Mouse (Mus musculus): Measurements from ENCODE around the gene Pmpcb.

Gene Pmpcb

DNA sequence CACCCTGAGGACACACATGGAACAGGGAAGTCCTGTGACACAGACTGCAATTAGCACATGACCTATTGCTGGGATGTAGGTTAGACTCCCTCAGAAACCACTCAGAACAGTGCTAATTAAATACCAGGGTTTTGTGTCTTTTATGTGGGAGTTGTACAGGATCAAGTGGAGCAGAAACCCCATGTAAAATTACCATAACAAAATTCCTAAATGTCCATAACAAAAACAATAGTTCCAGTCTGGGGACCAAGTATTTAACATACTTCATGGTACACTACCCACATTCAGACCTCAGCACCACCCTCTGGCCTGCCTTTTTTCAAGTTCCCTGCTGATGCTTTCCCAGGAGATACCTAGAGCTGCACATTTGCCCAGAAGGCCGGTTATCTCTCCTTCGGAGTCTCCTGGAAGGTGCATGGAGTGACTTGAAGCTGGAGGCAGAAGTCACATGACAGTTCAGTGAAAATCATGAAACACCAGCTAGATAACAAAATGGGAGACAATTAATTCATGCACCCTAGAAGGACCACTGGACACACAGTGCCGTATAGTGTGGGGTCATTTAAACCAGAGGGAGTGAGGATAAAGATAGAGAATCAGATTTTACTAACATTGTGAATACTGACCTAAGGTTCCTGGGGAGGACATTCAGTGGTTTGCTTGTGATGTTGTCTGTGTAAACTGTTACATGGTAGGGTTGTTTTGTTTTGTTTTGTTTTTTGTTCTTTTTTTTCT is 4.6 kb upstream of the Pmpcb start:
- DNase-seq (ENCODE audit: low spot score in 2 of 2) = no peak

DNA sequence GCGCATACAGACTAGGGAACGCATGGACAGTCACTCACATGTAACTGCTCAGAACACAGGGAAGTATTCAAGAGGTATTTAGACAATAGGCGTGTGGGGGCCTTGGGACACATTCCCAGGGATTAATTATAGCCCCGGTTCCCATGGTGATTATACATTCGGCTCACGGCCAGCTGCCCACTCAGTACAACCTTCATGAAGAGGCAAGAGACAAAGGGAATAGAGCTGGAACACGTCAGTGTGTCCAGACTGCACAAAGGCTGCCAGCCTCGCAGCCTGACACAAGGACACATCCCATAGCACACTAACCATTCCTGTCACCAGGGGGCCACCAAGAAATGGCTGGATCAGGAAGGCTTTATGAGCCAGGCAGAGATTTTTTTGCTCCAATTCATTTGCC is 4.0 kb upstream of the Pmpcb start:
- no peak for DNase-seq (ENCODE audit: low spot score in 2 of 2)

DNA sequence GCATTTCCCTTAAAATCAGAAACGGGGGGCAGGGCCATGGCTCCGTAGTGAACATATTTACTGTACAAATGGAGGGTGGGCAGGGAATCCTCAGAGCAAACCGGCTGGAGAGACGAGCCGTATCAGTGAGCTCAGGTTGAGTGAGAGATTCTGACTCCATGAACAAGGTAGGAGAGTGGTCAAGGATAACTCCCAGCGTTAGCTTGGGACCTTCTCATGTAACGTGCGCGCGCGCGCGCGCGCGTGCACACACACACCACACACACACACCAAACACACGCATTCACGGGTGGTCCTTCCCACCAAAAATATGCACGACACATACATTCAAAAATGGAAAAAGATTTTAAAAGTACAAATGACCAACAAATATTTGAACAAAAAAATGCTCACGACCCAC is 1.8 kb upstream of the Pmpcb start:
- DNase-seq (ENCODE audit: low spot score in 2 of 2) = no peak

DNA sequence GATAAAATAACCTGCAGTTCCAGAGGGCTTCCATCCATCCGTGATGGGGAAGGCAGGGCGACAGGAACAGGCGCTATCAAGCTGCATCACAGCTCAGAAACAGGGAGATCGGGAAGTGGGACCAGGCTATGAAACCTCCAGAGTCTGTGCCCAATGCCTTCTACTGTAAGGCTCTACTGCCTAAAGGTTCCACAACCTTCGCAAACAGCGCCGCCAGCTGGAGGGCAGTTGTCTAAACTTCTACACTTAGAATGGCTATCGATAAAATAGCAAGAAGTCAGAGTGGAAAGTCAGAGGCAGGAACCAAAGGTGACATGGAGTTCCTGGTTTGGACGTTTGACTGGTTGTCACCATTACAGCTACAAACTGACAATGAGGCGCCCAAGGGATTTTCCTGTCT is 1.4 kb upstream of the Pmpcb start:
- peak; percentile 51 to 71 for DNase-seq (ENCODE audit: low spot score in 2 of 2)

DNA sequence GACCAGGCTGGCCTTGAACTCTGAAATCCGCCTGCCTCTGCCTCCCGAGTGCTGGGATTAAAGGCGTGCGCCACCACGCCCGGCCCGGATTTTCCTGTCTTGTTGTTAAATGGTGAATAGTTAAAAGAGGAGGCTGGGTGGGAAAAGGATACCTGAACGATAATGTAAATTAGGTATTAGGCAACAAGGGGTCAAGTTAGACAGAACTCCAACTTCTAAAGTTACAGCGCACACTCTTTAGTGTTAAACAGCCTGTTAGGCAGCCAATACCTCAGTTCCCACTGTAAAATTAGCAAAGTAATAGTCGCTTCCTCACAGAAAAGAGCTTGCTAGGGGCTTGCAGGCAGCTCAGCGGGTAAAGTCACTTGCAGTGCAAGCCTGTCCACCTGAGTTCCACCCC is 895 bp upstream of the Pmpcb start:
- DNase-seq (ENCODE audit: low spot score in 2 of 2) = no peak

DNA sequence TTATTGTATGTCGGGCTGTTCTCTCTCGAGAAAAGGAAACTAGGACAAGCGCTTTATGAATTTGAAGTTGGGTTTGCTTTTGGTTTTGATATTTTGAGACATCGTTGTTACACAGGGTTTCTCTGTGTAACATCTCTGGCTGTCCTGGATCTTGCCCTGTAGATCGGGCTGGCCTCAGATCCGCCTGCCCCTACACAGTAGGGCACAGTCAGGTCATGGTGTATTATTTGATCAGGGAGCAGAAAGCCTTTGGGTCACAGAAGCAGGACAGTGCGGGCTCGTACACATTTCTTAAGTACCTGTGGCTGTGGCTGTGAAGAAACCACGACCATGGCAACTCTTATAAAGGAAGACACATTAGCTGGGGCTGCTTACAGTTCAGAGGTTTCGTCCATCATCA is 679 bp downstream of the Pmpcb start:
- no peak for DNase-seq (ENCODE audit: low spot score in 2 of 2)

DNA sequence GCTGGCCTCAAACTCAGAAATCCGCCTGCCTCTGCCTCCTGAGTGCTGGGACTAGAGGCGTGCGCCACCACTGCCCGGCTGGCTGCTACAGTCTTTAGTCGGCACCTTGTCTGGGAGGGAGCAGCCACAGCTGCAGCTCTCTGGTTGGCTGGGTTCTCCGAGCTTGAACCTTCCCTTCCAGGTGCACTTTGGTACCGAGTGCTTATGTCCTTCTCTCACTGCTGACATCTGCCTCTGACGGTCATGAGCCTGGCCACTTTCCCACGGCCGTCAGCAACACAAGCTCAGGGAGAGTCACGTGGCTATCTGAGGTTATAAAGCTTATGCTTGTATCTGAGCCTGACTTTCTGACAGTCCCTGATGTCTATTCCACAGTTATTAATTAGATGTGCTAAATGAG is 2.2 kb downstream of the Pmpcb start:
- no peak for DNase-seq (ENCODE audit: low spot score in 2 of 2)

DNA sequence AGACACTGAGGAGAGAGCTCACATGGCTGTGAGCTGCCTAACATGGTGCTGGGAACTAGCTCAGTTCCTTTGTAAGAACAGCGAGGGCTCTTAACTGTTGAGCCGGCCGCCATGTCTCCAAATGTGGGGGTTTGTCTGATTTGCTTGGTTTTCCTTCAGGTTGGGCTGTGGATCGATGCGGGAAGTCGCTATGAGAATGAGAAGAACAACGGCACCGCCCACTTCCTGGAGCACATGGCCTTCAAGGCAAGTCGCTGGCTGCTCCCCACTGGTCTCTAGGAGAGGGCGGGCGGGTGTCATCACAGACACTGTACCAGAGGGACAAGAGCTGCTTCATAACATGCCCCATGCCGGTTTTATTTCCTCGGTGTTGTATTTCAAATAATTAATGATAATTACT is 2.9 kb downstream of the Pmpcb start:
- DNase-seq (ENCODE audit: low spot score in 2 of 2) = no peak

DNA sequence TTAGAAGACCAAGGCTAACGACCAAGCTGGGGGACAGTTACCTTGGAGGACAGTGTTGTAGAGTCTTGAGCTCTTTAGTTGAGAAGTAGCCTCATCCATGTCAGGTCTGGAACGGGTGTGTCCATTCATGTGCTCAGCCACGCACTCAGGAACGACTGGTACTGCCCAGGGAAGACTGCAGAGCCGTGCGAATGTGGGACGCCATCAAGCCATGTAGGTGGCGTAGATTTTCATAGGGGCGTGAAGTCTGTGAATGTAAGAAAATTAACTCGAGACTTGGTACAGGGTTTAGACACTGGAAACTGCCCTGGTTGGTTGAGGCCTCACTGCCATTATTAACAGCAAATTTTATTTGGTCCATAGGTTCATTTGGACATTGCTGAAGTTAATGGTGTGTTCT is 6.7 kb downstream of the Pmpcb start:
- DNase-seq (ENCODE audit: low spot score in 2 of 2) = no peak

DNA sequence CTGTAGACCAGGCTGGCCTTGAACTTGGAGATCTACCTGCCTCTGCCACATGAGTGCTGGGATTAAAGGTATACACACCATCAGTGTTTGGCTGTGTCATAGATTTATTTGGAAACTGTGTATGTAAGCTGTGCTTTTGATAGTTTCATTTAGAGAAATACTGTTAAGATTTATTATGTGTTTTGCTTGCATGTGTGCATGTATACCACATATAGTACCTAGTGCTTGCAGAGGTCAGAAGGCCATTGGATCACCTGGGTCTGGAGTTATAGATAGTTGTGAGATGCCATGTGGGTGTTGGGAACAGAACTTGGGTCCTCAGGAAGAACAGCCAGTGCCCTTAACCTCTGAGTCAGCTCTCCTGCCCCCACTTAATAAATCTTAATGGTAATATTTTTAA is 7.7 kb downstream of the Pmpcb start:
- DNase-seq (ENCODE audit: low spot score in 2 of 2) = no peak

DNA sequence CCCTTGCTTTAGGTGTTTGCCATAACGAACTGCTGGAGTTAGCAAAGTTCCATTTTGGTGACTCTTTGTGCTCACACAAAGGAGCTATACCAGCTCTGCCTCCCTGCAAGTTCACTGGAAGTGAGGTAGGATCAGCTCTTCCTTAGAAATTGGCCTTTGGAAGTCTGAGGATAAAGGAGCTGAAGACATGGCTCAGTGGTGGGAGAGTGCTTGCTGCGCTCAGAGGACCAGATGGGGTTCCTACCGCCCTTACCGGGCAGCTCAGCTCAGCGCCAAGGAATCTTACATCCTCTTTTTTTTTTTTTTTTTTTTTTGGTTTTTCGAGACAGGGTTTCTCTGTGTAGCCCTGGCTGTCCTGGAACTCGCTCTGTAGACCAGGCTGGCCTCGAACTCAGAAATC is 9.0 kb downstream of the Pmpcb start:
- DNase-seq (ENCODE audit: low spot score in 2 of 2) = no peak

DNA sequence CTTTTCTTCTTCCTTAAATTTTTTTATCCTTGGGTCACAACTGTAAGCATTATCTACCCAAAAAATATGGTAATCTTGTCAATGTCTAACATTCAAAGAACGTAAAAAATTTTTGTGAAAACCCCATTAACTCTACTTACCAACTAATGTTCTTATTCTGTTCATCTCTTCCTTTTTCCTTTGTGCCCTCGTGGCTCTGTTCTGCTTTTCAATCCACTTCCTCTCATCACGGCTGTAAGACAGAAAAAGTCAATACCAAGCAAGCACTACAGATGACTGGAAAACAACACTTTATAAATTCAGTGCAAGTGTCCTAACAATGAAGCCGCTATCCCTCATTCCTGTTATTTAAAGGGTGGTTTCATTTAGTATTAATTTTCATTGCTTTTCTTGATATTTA is 31.6 kb downstream of the Pmpcb start:
- no peak for DNase-seq (ENCODE audit: low spot score in 2 of 2)

DNA sequence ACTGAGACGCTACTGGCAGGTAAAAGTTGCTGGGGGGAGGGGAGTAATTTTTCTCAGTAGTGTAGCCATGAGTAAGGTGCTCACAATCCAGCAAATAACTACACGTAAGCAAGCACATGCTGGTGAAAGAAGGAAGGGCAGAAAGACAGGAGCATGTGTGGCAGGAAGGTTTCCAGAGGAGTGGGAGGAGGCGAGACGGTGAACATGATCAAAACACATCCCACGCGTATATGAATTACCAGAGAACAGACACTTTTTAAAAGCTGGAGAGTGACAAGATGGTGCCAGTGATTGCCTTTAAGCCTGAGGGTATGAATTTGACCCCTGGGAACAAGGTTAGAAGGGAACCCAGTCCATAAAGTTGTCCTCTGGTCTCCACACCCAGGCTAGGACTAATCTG is 32.9 kb downstream of the Pmpcb start:
- no peak for DNase-seq (ENCODE audit: low spot score in 2 of 2)

DNA sequence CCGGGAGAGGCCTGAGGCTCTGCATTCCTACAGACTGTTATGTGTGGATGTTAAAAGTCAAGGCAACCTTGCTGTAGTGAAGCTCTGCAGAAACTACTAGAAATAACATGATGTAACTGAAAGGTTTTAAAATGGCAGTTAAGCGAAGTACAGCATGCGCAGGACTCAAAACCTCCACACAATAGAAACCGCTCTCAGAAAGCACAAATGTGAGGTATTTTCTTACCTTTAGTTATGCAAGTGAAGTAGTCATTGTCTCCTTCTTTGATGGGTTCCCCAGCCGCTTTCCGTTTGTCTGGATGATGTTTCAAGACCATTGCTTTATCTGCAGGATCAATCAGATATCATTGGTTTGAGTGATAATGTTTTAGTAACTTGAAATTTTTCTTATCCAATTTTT is 39.5 kb downstream of the Pmpcb start:
- DNase-seq (ENCODE audit: low spot score in 2 of 2) = no peak

DNA sequence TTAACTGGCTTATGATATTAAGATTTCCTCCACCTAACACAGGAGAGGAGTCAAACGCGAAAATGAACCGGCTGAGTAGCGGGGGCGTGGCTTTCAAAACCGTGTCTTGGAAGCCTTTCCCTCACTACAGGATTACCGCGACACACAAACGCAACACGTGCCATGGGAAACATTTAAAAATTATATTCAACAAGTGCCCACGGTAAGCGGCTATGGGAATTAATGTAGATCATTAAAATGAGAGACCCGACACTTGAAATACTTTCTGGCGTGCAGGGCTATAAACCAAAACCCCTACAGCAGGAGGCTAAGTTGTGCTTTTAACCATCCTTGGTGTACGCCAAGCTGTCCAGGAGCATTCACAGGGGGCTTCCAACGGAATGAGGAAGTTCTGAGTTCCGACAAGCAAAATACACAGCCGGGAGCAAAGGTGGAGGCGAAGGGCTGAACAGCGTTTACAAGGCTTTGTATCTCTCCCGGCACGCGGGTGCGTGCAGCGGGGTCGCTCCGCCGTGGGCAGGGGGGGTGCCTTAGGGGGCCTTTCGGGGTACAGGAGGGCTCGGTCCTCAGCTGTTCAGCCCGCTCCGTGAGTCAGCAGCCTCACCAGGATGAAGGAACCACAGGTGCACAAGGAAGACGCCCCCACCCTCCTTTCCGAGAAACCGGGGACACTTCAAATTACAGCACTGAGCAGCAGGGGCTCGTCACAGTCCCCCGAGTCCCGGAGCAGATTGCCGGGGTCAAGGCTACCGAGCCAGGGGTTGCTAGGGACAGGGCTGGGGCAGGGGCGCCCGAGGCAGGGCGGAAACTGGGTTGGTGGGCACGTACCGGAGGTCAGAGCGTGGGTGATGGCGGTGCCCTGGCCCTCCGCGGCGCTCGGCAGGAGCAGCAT is 47.5 kb downstream of the Pmpcb start:
- DNase-seq (ENCODE audit: low spot score in 2 of 2) = peak in 1 of 2 experiments; percentile 10

DNA sequence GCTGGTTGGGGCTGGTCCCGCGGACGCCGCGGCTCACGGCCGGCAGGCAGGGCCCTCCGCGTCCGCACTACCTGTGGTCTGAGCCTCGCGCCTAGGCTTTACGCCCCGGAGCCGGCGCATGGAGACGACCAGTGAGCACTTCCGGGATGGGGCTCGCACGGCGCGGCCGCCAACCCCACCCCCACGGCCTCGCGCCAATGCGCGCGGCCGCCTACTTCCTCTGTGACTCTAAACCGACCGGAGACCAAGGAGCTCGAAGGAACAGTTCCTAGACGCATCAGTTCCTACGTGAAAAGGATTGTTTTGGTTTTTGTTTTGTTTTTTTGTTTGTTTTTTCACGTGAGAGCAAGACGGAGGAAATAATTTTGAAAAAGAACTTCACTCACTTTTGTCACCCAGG is 48.1 kb downstream of the Pmpcb start, which contains the start of the genes Dnajc2 and Psmc2:
Gene Dnajc2, minus strand, starts transcription at position 199 of the 400 bp plus-strand sequence.
Gene Psmc2, plus strand, starts transcription at position 231 of the 400 bp plus-strand sequence.
- peak; percentile 78 to 84 for DNase-seq (ENCODE audit: low spot score in 2 of 2)

DNA sequence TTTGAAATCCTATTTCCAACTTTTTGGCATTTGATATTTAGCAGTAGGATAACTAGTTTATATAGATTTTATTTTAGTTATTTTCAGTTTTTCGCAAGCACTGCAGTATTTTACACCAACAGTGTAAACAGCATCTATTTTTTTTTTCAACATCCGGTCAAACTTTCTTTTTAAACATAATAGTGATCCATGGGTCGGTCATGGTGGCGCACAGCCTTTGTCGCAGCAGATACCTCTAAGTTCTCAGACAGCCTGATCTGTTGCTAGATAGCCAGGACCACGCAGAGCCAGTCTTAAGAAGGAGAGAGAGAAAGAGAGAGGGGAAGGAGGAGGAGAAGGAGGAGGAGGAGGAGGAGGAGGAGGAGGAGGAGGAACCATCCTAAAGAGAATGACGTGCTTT is 48.8 kb downstream of the Pmpcb start:
- no peak for DNase-seq (ENCODE audit: low spot score in 2 of 2)

DNA sequence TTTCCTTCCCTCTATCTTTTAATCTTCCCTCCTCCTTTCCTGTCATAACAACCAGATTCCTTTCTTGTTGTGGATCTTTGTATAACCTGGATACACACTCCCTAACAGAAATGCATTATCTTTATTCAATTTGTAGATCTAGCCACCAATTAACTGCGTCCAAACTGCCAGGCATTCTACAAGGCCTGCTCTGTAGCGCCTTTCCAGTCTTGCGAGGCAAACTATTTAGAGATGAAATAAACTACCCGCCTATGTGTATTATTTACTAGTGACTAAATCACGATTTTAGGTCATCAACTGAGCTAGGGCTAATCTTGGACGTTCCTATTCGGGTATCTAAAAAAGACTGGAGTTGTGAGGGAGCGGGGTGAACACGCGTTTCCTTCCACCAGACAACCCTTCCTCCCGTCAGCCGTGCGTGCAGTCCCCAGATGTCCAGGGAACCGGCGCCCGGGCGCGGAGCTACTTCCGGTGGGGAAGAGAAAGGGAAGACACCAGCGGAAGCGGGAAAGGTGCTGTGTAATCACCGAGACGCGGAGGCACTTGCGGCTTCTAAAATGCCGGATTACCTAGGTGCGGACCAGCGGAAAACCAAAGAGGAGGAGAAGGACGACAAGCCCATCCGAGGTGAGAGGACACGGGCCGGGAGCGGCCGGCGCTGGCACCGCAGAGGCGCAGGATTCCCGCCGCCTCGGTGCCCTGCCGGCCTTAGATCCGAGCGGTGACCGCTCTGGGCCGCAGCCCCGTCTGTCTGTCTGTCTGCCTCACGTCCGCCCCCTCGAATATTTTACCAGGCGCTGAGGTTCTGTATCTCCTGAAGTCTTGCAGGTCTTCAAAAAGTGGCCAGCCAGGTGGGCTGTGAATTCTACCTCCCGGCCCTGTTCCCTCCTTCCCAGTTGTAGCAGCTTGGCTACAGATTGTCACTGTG is 49.6 kb downstream of the Pmpcb start:
- peak; percentile 82 to 92 for DNase-seq (ENCODE audit: low spot score in 2 of 2)

DNA sequence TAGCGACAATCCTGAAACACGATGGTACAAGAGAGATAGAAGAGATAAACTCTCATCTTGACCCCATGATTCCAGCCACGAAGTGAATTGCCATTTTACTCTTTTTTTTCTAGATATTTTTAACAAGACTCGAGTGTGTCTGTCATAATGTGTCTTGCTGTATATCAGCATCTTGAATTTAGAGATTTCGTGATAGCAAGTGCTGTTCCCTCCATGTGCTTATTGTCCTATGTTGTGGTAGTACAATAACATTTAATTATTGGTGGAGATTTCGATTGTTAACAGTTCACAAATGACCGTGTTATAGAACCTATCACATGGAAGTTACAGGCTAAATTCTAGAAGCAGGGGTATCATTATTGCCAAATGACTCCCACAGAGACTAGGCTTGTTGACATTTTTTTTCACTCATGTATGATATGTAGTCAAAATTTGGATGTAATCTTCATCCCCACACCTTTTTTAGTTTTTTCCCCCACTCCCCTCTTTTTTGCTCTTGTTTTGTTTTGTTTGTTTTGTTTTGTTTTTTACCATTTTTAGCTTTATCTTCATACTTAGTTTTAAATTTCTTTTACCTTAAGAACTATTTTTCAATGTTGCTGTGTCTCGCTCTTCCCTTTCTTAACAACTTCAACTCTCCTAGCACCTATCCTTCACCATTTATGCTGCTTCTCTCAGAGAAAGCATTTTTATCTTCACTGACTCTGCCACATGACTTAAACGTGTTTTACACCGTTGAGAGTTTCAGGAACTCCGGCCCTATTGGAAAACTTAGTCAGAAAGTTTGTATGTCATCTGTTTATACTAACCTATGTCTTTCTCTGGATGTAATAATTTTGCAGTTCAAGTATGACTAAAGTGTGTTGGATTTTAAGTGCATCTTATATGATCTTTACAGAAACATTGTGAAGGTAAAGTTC is 50.5 kb downstream of the Pmpcb start:
- DNase-seq (ENCODE audit: low spot score in 2 of 2) = no peak

DNA sequence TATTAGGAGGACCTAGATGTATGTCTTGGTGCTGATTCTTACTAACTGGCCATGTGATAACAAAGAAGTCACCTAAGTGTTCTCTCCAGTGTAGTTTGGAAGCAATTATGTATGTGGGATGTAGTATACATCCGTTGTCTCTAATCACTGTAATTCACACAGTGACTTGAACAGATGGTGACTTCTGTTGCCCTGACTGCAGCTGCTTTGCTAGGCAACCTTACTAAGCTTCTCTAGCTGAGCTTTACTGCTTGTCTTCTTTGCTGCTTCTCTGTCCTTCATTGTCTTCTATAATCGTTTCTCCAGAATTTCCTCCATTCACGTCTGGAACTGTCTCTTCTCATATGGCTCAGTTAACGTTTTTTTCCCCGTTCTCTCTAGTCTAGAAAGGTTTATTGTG is 52.1 kb downstream of the Pmpcb start:
- DNase-seq (ENCODE audit: low spot score in 2 of 2) = no peak

DNA sequence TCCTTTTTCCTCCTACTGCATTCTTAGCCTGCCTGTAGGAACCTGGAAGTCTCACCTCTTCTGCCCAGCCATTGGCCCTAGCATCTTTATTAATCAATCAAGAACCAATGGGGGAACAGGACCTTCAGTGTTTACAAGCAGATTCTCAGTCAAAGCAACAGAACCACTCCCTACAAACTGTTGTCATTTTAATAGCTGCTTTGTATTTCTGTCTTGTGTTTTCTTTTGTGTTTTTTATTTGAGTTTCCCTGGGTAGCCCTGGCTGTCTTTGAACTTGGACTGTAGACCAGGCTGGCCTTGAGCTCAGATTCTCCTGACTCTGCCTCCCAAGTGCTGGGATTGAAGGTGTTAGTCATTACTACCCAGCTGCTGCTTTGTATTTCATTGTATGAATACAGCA is 55.2 kb downstream of the Pmpcb start:
- no peak for DNase-seq (ENCODE audit: low spot score in 2 of 2)

Measured in spleen, postnatal 14 days (tissue).